Mouse (Mus musculus) heart, postnatal 0 days (tissue): ENCODE measurements around the gene Smco3. TPM values are rescaled to one million over a fixed set of nuclear protein-coding genes. Genes with fewer than 3 reads are reported as not detected.

Experiments
- ATAC-seq: fragments of 200-750 bp; cut with Nextera tagmentation; 2 replicates; pipeline ENCODE4 v1.8.0; 2017; ENCODE audit warnings: low read depth, moderate number of reproducible peaks, moderate library complexity; ENCODE audit not compliant: insufficient read depth
- DNase-seq: peaks from one replicate; pipeline ENCODE4 v3.0.0-alpha.2; 2016; ENCODE audit warnings: low spot score
- H3K27ac ChIP-seq: fragments of 300-500 bp; sonication (generic); 2 replicates; pipeline ENCODE4 v1.5.1; 2014; ENCODE audit warnings: low read depth, mild to moderate bottlenecking
- H3K27me3 ChIP-seq: fragments of 300-500 bp; sonication (generic); 2 replicates; pipeline ENCODE4 v1.6.1; 2014; ENCODE audit warnings: low read length, mixed read lengths; ENCODE audit not compliant: control insufficient read depth, insufficient read depth
- H3K36me3 ChIP-seq: fragments of 300-500 bp; sonication (generic); replicated peaks from 2 replicates; pipeline ENCODE4 v1.6.1; 2014; ENCODE audit warnings: low read length, mixed read lengths; ENCODE audit not compliant: control insufficient read depth, insufficient read depth
- H3K4me1 ChIP-seq: fragments of 300-500 bp; sonication (generic); 2 replicates; pipeline ENCODE4 v1.6.1; 2014; ENCODE audit warnings: antibody characterized with exemption; ENCODE audit not compliant: control insufficient read depth, insufficient read depth
- H3K4me2 ChIP-seq: fragments of 300-500 bp; sonication (generic); 2 replicates; pipeline ENCODE4 v1.6.1; 2014; ENCODE audit warnings: low read depth, mild to moderate bottlenecking, low read length, moderate library complexity
- H3K4me3 ChIP-seq: fragments of 300-500 bp; sonication (generic); 2 replicates; pipeline ENCODE4 v1.5.1; 2014; ENCODE audit warnings: low read depth, low read length
- H3K9ac ChIP-seq: fragments of 300-500 bp; sonication (generic); replicated peaks from 2 replicates; pipeline ENCODE4 v1.6.1; 2014; ENCODE audit warnings: low read depth, low read length, mixed read lengths
- H3K9me3 ChIP-seq: fragments of 300-500 bp; sonication (generic); replicated peaks from 2 replicates; pipeline ENCODE4 v1.6.1; 2016; ENCODE audit warnings: low read length; ENCODE audit not compliant: control insufficient read depth
- CTCF ChIP-seq: IDR thresholded peaks from 2 replicates; pipeline ENCODE4 v1.5.1; 2016; ENCODE audit warnings: antibody characterized with exemption, control low read depth, low read depth
- EP300 ChIP-seq: IDR thresholded peaks from 2 replicates; pipeline ENCODE4 v1.6.1; 2016; ENCODE audit warnings: antibody characterized with exemption, low read depth
- WGBS: fragments of 180-500 bp; shearing (Covaris S2); extraction: QIAGEN DNeasy Blood & Tissue Kit; methylation state at CpG from one replicate; pipeline ENCODE4 v1.1.7; 2014; 5-methylcytosine and 5-hydroxymethylcytosine counted together
- polyA plus RNA-seq: library from polyadenylated mRNA; unstranded; fragments of >200 nt; fragmentation: Nextera tagmentation; extraction: Ambion mirVana; gene quantifications from 2 replicates; pipeline ENCODE4 v1.2.1, GENCODE M21; 2015
- total RNA-seq: library from RNA; depleted of rRNA; stranded (reverse); fragments of >200 nt; gene quantifications from 2 replicates; pipeline ENCODE4 v1.2.3, GENCODE M21; 2014; ENCODE audit warnings: low replicate concordance

Smco3 gene
- total and polyA plus RNA-seq, 2 experiments from 2014 or later = not detected

GRCm38 (mm10) chr6:136852762-136853161 lies 17.5 kb upstream of the Smco3 start:
- H3K4me2 ChIP-seq = no peak overlapping the region
- no peak for TF ChIP-seq EP300
- no peak for TF ChIP-seq CTCF
- DNase-seq = no peak
- peaks cover 14% of the 10 kb centered on the region for H3K4me1 ChIP-seq
- no peak for ATAC-seq
- H3K9me3 ChIP-seq = no peaks in the 10 kb centered on the region
- H3K4me3 ChIP-seq = no peak overlapping the region
- 49% methylated on average over 3 of the region's 3 CpGs for WGBS
- no peak overlapping the region for H3K9ac ChIP-seq
- no peaks in the 10 kb centered on the region for H3K27me3 ChIP-seq
- no peak overlapping the region for H3K27ac ChIP-seq
- peaks cover 8% of the 10 kb centered on the region; the same call in 1 of the 2 replicates for H3K36me3 ChIP-seq

GRCm38 (mm10) chr6:136852348-136852747 lies 17.1 kb upstream of the Smco3 start:
- Histone ChIP-seq H3K27me3 (no peaks in the 10 kb centered on the region), H3K27ac (no peak overlapping the region), H3K9me3 (no peaks in the 10 kb centered on the region), H3K36me3 (peaks cover 8% of the 10 kb centered on the region; the same call in 1 of the 2 replicates), H3K4me2 (no peak overlapping the region), H3K9ac (no peak overlapping the region), H3K4me1 (peaks cover 14% of the 10 kb centered on the region), H3K4me3 (no peak overlapping the region)
- TF ChIP-seq EP300 (no peak), CTCF (no peak)
- 78% methylated on average over 4 of the region's 4 CpGs for WGBS
- DNase-seq (no peak), ATAC-seq (no peak)

DNA sequence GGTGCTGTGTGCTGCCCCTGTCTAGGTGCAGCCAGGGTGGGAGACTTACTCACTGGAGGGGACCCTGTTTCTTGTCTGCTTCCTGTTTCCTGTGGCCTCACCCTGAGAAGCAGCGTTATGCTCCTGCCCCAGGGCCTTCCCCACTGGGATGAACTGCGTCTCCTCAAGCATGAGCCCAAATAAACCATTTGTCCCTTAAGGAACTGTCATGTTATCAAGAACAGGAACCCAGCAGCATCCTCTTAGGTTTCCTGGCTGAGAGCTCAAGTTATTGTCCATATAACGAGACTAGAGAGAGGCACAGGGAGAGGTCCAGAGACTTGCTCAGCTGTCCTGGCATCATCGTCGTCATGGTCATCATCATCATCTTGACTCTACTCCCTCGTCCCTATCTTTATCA lies 15.0 kb upstream of the Smco3 start:
- no peak overlapping the region for H3K4me3 ChIP-seq
- 62% methylated on average over 6 of the region's 6 CpGs for WGBS
- TF ChIP-seq CTCF (no peak), EP300 (no peak)
- H3K4me1 ChIP-seq = peaks cover 3% of the 10 kb centered on the region
- ATAC-seq (0 out of 2 replicates have a peak, but pooled peaks have one; percentile 14), DNase-seq (no peak)
- H3K4me2 ChIP-seq = no peak overlapping the region
- no peaks in the 10 kb centered on the region for H3K27me3 ChIP-seq
- H3K27ac ChIP-seq = no peak overlapping the region
- H3K9ac ChIP-seq = no peak overlapping the region
- no peaks in the 10 kb centered on the region for H3K9me3 ChIP-seq
- H3K36me3 ChIP-seq = peaks cover 8% of the 10 kb centered on the region; the same call in 1 of the 2 replicates

- Histone ChIP-seq H3K27me3 (no peaks in the 10 kb centered on the region), H3K4me2 (no peak overlapping the region), H3K27ac (no peak overlapping the region), H3K4me3 (no peak overlapping the region), H3K4me1 (peaks cover 3% of the 10 kb centered on the region; the same call in 1 of the 2 replicates), H3K9me3 (no peaks in the 10 kb centered on the region), H3K9ac (no peak overlapping the region), H3K36me3 (peaks cover 8% of the 10 kb centered on the region; the same call in 1 of the 2 replicates)
- ATAC-seq = no peak
- DNase-seq = no peak
- WGBS = 79% methylated on average over 5 of the region's 5 CpGs
- TF ChIP-seq EP300 = no peak
- no peak for TF ChIP-seq CTCF
Measured at GRCm38 (mm10) chr6:136848971-136849370, 13.7 kb upstream of the Smco3 start.

GRCm38 (mm10) chr6:136848399-136848798 lies 13.1 kb upstream of the Smco3 start:
- ATAC-seq (no peak), DNase-seq (no peak)
- Histone ChIP-seq H3K9me3 (no peaks in the 10 kb centered on the region), H3K36me3 (peaks cover 8% of the 10 kb centered on the region; the same call in 1 of the 2 replicates), H3K4me3 (no peak overlapping the region), H3K4me2 (no peak overlapping the region), H3K27ac (no peak overlapping the region), H3K9ac (no peak overlapping the region), H3K4me1 (peaks cover 3% of the 10 kb centered on the region; the same call in 1 of the 2 replicates), H3K27me3 (no peaks in the 10 kb centered on the region)
- 87% methylated on average over 8 of the region's 8 CpGs for WGBS
- TF ChIP-seq CTCF (no peak), EP300 (no peak)

GRCm38 (mm10) chr6:136847790-136848189 lies 12.5 kb upstream of the Smco3 start:
- no peak overlapping the region for H3K4me2 ChIP-seq
- H3K9ac ChIP-seq = no peak overlapping the region
- H3K27me3 ChIP-seq = no peaks in the 10 kb centered on the region
- no peak overlapping the region for H3K27ac ChIP-seq
- 12% methylated on average over 2 of the region's 2 CpGs for WGBS
- DNase-seq (peak; percentile 20), ATAC-seq (no peak)
- peaks cover 8% of the 10 kb centered on the region; the same call in 1 of the 2 replicates for H3K36me3 ChIP-seq
- no peak overlapping the region for H3K4me3 ChIP-seq
- no peaks in the 10 kb centered on the region for H3K9me3 ChIP-seq
- TF ChIP-seq CTCF (peak; percentile 62), EP300 (no peak)
- H3K4me1 ChIP-seq = peaks cover 2% of the 10 kb centered on the region; the same call in 1 of the 2 replicates
